Mouse (Mus musculus): Measurements from ENCODE around the gene Arl15.
A peak's percentile ranks its signal among the peaks of the same experiment; 100 is the strongest.

Gene Arl15

GRCm38 (mm10) chr13:113846413-113846812, 52.1 kb downstream of the Arl15 start:
- DNase-seq, result no peak

DNA sequence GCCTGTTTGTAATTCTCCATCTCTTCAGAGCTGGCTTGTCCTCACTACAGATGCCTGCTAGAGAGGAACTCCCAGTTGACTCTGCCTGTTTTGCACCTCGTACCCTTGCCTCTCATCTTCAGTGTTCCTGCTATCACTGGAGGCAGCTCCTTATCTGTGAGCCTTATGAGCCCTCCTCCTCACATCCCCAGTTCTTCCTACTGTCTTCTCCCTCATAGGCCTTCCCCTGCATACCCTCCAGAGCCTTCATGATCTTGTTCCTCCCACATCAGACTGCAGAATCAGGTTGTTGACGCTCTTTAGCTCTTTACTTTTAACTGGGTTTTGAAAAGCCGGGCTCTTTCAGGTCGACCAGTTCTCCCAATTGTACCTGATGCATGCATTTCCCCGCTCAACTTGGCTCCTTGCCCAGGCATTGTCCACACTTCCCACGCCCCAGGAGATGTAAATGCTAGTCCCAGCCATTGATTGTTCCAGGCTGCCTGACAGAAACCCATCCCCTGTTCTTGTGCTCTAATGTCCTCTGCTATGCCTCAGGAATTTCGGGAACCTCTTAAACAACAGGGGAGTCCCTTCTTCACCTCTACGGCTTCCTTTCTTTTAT, 56.2 kb downstream of the Arl15 start:
- DNase-seq, result no peak

DNA sequence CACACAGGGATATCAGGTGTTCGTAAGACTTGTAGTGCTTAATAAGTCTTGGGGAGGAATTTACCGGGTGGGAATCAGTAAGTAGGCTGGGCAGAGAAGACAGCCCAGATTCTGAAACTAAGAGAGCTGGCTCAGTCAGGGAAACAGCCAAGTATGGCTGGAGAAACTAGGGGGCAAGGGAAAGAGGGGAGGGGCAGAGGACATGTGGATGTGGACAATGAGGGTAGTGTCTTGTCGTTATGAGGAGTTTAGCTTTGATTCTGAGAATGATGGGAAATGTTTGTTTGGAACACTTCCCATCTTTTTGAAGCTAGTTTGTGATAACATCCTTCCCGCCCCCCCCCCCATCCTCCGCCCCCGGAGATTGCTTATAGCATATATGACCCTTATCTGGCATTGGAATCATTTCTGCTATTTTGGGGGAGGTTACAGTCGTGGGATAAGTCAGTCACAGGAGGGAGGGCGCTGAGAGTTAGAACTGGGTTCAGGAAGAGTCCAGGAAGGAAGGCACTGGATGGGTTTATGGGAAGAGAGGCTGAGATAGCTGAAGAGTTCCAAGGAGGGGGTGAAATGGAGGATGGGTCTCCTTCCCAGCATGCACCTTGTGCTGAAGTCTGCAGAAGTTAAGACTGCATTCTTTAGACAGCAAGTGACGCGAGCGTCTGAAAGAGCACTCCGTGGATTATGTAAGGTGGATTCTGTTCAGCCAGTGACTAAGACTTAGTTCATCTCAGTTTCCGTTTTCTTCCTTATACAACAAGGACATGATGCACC, 57.5 kb downstream of the Arl15 start:
- DNase-seq, result no peak

GRCm38 (mm10) chr13:113852376-113852666, 58.0 kb downstream of the Arl15 start:
- no peak for DNase-seq

DNA sequence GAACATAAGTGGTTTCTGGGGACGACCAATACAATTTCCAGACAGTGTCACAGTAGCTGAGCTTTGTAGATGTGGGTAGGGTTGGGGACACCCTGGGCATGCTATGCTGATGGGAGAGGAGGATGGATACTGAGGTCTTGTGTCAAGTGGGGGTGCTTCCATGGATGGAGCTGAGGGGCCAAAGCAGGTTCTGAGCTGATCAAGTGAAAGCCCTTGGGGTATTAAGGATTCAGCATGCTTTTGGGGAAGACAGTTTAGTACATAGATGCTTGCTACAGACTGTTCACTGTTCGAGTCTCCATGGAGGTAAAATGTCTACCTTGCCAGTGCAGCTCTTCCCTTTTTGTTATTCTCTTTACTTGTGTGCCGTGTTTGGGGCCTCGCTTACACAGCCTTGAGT, 59.8 kb downstream of the Arl15 start:
- DNase-seq, result no peak

DNA sequence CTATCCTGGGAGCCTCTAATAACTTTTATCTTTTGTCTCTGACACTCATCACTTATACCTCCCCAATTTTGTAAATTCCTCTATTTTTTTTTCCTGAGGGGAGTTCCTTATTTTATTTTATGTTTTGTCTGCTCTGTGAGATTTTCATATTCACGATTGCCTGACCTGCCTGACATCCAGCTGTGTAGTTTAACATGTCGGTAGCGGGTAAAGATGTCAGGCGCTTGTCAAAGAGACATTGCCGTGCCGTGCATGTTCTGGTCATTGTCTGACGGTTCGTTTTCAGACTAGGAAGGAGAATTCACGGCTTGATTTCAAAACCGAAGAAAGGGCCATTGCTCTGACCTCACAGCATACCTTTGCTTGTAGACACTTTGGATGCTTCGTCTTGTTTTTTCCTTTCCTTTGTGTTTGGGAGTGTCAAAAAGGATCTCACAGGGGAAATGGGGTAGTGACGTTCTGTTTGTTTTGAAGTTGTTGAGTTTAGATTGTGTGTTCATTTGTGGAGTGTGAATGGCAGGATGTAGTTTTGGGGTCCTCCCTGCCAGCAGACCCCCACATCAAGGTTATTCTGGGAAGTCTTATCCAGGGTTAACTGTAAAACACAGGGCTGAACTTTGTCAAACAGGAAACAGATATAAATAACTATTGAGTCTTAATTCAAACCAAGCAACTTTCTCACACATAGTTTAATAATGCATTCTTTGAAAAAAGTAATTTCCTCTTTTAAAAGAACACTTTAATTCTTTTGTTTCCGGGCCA, 60.4 kb downstream of the Arl15 start:
- no peak for DNase-seq

DNA sequence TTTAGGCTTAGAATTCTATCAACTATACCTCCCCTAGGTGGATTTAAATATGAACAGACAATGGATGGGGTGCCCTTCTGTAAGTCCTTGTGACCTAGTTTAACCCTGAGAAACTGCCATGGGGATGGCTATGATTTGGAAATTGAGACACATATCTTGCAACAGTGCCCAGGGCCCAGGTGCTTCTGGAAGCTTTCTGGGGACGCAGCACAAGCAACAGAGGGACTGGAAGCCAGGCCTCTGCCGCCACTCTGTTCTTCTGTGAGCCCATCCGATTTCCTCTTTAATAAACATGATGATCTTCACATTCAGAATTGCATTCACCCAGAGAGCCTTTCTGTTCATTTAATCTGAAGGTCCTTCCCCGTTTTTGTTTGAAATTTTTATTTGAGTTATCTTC, 62.6 kb downstream of the Arl15 start:
- DNase-seq, result no peak

- DNase-seq, result no peak
Observed at GRCm38 (mm10) chr13:113858667-113859391, 64.5 kb downstream of the Arl15 start.

DNA sequence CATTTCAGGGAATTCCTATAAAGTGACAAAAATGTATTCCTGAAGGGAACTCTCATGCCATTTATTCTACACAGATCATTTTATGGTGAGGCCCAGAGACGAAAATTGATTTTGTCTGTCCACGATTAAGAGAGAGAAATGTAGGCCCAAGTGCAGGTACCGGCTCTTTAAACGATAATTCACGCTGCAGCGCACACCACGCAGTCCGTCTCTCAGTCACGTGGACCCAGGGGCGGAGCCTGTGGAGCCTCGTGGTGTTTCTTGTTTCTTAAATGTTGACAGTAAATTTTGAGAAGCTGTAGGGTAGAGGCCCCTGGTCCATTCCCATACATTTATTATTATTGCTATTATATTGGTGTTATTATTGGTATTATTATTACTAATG, 65.1 kb downstream of the Arl15 start:
- no peak for DNase-seq

DNA sequence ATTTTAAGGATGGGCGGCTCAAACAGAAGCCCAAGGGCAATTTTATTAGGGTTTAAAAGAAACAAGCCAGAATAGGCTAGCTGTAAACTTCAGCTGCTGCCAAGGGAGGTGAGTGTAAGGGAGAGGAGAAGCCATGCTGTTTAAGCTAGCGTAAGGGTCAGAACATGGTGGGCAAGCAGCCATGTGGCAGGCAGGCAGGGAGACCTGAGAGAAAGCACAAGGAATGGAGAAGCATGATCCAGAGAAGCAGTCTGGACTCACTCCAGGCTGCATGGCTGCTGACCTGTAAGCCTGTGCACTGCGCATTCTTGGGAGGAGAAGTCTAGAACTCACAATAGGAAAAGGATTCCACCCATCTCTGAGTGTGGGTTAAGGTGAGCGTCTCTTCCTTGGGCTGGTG, 66.5 kb downstream of the Arl15 start:
- no peak for DNase-seq

GRCm38 (mm10) chr13:113861231-113861630, 66.9 kb downstream of the Arl15 start:
- DNase-seq, result no peak

- DNase-seq, result no peak
Observed at GRCm38 (mm10) chr13:113862951-113863350, 68.6 kb downstream of the Arl15 start.

DNA sequence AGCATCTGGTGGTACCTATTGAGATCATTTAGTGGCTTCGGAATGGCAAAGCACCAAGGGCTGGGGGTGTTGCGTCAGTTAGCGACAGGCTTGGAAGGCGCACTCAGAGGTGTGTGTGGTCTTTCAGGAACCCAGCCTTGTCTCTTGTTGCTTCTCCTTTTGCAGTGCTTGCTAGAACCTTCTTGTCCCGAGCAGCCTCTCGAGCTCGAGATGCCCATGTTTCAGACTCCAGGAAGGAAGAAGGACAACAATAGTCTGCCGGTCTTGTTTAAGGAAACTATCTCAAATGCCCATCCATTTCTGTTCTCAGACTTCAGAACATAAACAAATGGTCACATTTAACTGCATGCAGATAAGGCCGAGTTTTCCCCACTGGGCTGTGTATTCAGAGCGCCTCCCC, 69.4 kb downstream of the Arl15 start:
- DNase-seq, result no peak

DNA sequence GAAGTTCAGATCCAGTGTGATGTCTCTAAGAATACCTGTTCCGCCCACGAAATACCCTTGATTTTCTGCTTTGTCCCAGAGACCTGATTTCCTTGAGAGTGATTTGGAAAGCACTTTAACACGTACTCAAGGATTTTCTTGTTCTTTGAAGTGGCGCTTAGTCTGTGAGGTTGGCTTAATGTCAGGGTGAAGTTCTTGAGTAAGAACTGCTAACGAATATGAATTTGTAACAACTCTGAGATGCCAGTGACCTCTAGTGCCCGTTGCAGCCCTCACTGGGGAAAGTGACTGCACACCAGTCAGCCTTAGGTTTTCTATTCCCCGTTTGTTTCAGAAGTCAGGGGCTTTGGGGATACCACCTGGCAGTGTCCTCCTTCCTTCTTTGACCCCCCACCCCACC, 70.0 kb downstream of the Arl15 start:
- DNase-seq, result no peak

DNA sequence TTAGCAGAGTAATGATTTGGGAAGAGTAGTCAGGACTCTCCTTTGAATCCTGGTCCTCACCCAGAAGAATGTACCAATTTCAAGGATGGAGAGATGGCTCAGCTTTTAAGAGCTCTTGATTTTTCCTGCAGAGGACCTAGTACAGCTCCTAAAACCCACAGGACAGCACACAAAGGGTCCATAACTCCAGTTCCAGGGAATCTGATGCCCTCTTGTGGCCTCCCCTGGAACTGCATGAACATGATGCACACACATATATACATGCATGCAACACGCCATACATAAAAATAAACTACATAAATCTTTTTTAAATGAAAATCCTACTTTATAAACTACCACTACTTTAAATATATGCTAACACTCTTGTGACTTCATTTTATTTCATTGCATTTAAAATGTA, 70.6 kb downstream of the Arl15 start:
- DNase-seq, result no peak

DNA sequence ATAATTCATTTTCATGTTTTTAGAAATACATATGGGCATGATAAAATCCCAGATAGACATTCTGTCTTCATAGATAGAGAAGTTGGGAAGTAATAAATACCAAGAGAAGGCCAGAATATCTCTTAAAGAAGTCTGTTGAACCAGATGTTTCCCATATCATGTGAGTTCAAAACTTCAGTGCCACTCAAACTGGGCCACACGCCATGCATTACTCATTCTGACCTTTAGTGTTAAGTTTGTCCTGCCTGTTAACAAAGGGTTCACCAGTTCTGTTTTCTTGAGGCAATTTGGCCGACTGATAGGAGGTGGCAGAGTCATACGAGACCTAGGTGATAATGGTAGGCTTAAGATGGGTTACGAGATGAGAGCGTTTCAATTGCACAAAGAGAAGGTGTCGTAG, 71.1 kb downstream of the Arl15 start:
- no peak for DNase-seq

DNA sequence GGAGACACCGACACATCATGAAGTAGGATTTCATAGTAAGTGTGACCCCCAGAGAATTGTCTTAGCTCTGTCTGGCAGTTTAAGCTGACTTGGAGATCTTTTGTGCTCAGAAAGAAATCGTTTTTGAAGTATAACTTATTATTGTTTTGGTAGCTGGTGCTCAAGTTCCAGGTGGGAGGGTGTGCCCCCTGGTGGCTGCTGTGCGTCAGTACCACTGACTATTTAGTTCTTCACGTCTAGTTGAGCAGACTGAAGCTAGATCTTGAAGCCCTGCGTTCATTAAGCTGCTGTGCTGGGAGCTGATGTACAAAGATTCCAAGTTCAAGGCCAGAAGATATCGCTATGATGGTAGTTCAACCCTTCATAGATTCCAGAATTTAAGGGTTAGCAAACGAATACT, 71.5 kb downstream of the Arl15 start:
- peak; percentile 24 for DNase-seq

GRCm38 (mm10) chr13:113867736-113868135, 73.4 kb downstream of the Arl15 start:
- no peak for DNase-seq

DNA sequence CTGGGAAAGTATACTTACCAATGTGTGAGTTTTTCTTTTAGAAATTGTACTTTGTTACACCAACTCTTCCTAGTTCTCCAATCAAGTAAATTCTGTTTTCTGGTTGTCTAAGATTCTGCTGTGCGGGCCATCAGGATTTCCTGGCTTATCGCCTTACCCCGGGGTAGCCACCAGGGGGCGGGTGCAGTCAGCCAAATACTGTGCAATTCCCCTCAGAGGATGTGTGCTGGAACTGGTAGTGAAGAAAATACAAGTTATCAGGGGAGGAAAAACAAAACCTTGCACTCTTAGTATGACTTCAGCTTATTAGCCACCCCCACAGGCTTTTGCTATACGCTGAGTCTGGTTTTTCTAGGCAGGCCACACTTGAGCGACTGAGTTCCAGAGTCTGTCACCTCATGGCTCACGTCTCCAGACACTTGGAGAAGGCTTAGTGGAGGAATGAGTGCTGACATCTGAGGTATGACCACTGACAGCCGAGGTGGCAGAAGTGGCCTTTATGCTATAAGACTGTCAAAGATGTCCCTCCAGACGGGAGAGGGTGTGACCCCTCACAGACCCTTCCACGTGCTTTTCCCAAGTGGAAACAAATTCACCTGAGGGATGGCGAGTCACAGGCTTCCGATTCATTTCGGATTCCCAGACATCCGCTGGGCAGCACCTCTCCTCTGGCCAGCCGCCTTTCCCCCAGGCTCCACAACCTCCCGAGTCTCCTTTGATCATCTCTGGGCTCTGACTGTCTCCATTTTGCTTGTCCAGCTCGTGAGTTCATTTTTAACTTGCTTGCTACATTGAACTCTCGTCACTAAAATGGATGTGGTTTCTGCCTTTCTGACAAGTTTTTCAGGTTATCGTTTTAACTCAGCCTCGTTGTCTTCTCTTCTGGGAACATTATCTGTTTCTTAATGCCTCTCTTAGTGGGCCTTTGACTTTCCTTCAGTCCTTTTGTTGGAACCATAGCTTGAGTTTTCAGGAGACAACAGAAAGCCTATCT, 75.2 kb downstream of the Arl15 start:
- DNase-seq, result peak; percentile 29

DNA sequence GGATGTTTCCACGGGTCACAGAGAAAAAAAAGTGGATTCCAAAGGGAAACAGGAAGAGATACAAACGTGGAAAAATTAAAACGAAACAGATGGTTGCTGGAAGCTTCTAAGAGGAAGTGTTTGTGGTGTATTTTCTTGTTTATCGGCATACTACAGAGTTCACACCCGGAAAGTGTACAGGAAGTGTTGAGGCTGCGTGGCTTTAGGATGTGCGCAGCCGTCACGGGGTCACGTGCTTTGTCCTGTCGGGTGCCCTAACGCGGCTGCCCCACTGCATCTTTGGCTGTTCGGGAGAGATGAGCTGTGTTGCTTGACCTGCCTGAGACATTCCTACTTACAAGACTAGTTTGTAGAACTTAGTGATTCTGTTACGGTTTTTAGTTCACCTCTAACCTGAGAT, 76.1 kb downstream of the Arl15 start:
- no peak for DNase-seq

DNA sequence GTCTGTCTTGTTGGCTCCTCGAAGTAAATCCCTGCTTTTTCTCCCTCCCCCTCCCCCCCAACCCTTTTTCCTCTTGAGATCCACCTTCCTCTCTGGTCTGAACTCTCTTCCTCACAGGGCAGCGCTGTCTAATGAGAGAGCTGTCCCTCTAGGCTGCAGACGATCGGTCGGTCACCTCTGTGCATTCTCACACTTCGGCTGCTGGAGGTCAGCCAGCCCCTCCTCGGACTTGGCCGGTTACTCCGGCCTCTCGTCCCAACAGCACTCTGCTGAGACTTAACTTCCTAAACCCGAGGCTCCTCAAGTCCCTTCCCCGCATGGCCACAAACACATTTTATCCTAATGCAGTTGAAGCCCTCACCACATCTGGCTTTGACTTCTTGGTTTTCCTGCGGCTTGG, 77.5 kb downstream of the Arl15 start:
- DNase-seq, result no peak

DNA sequence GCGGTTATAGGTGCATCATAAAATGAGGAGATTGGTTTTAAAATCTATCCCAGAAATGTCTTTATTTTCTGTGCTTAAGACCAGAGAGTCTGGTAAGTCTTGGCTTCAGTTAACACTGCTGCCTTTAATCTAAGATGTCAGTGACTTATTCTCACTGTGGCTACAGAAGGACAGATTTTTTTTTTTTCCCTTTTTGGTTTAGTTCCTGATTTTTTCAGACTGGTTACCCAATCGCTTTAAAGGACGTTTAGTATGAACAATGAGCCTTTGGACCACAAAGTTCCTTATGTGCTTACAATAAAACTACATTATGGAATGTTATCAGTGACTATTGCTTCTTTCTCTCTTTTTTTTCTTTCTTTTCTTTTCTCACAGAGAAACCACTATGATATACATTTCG, 81.4 kb downstream of the Arl15 start:
- no peak for DNase-seq
